Mouse (Mus musculus): Measurements from ENCODE around the gene Klf4. TPM values are rescaled to one million over a fixed set of nuclear protein-coding genes. Genes with fewer than 3 reads are reported as not detected.

The Klf4 gene
- polyA plus RNA-seq, 1 experiment from 2014 or later: 4.8 TPM

DNA sequence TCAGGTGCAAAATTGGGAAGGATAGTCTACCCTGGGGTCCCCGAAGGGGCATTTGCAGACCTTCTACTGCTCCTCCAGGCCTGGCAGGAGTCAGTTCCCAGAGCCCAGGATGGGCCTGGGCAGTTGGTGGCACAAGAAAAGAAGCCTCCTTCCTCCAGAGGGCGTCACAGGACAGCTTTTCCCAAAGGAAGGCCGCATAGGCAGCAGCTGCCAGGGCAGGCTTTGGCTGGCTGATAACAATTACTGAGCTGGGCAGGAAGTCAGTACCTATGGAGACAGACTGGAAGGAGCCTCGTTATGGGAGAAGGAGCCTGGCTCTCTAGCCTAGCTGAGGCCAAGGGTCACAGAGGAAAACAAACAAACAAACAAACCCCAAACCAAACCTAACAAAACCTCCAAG is 54.3 kb downstream of the Klf4 start:
- Histone ChIP-seq H3K9me3 (no peaks in the 10 kb centered on the region), H3K27me3 (no peaks in the 10 kb centered on the region), H3K4me3 (no peak overlapping the region), H3K27ac (replicated peaks) (no peak overlapping the region), H3K4me2 (replicated peaks) (no peak overlapping the region), H3K36me3 (no peaks in the 10 kb centered on the region), H3K4me1 (peaks cover 5% of the 10 kb centered on the region; the same call in 1 of the 2 replicates), H3K9ac (replicated peaks) (no peak overlapping the region)
- WGBS: 32% methylated on average over 4 of the region's 4 CpGs
- no peak for ATAC-seq (ENCODE audit: low FRiP score, low read depth)

DNA sequence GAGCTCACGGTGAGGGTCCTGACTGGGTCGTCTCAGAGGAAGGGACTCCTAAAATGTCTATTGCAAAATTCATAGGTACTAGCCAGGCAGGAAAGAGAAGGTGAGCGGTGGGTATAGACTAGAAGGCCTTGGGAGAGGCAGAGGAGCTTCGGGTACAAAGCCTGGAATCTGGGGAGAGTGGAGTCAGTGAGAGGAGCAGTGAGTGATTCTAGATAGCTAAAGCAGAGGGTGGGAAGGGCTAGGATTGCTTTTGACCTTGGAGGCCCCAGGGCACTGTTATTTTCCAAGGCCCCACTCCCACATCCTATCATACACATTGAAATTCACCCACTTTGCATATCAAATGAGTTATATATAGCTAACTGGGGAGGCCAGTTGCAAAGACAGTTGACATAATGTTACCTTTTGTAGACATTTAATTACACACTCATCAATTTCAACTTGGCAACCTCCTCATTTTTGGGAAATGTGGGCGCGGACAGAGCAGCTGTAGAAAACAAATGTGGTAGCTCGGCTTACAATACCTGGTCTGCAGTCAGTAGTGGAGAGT is 55.0 kb downstream of the Klf4 start:
- 87% methylated on average over 7 of the region's 7 CpGs for WGBS

More for the DNA sequence above, 55.0 kb downstream of the Klf4 start:
- H3K36me3 ChIP-seq: no peaks in the 10 kb centered on the region
- no peak for ATAC-seq (ENCODE audit: low FRiP score, low read depth)
- peaks cover 5% of the 10 kb centered on the region; the same call in 1 of the 2 replicates for H3K4me1 ChIP-seq
- H3K9me3 ChIP-seq: no peaks in the 10 kb centered on the region
- no peak overlapping the region for H3K4me3 ChIP-seq
- H3K27me3 ChIP-seq: no peaks in the 10 kb centered on the region
- no peak overlapping the region for H3K9ac ChIP-seq (replicated peaks)
- H3K27ac ChIP-seq (replicated peaks): no peak overlapping the region
- H3K4me2 ChIP-seq (replicated peaks): no peak overlapping the region

Other genes starting within 250 kb of the Klf4 start
- gene Rad23b, start 182.4 kb downstream of the Klf4 start, polyA plus RNA-seq (2016; fragmentation: Nextera tagmentation; extraction: Ambion mirVana): 109 and 113 TPM in 2 replicates